Comparison of ENCODE assay signal across 27 mouse cellular contexts in the genomic region with DNA sequence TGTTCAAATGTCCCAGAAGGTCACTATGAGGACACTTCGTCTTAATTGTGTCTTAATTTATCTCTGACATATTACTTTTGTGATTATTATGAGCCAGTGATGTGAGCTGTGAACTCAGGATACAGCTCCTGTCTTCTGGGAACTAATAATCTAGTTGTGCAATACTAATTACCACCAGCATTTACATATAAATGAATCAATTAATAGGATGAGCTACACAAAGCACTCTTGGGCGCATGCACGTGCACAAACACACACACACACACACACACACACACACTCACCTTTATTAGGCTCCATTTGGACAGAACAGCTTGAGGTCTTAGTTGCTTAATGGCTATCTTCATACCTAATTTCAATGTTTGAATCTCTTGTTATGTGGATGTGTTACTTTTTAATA. TPM values are rescaled to one million over a fixed set of nuclear protein-coding genes. Genes with fewer than 3 reads are reported as not detected.
"Had no signal": no experiment of that assay in that cellular context is flagged by ENCODE, and none has a peak within 500 bp of the region (broad histone marks: within the 10 kb centered on the region; RNA-seq: fewer than 3 reads in every experiment).

No protein-coding gene starts in this region.

- DNase-seq: gastrocnemius, postnatal 14 days; gastrocnemius, postnatal 36 days; heart, adult 11 months; heart, adult 2 months; heart, postnatal 14 days; heart, postnatal 36 days; kidney, adult 11 months; kidney, adult 2 months; kidney, adult 9 months; kidney, postnatal 14 days; kidney, postnatal 36 days; layer of hippocampus, adult 9-11 months; layer of hippocampus, postnatal 36 days; left cerebral cortex, postnatal 4 days had no signal

- H3K27ac ChIP-seq: heart, adult 2 months; heart, embryonic 13.5 days; heart, embryonic 15.5 days; hindbrain, embryonic 13.5 days; hindbrain, postnatal 0 days; kidney, embryonic 15.5 days; kidney, postnatal 0 days; limb, embryonic 13.5 days; limb, embryonic 15.5 days had no signal

- H3K36me3 ChIP-seq: heart, embryonic 13.5 days; heart, embryonic 15.5 days; hindbrain, embryonic 13.5 days; kidney, embryonic 15.5 days; limb, embryonic 13.5 days; limb, embryonic 15.5 days had no signal

- H3K4me2 ChIP-seq: heart, embryonic 11.5 days; heart, embryonic 13.5 days; heart, embryonic 15.5 days; hindbrain, embryonic 13.5 days; kidney, embryonic 15.5 days; limb, embryonic 13.5 days; limb, embryonic 15.5 days; liver, embryonic 11.5 days had no signal

- H3K4me3 ChIP-seq: heart, adult 2 months; heart, embryonic 13.5 days; heart, embryonic 15.5 days; hindbrain, embryonic 13.5 days; kidney, embryonic 15.5 days; limb, embryonic 13.5 days; limb, embryonic 15.5 days had no signal

- H3K4me1 ChIP-seq: heart, embryonic 13.5 days; heart, embryonic 15.5 days; hindbrain, embryonic 13.5 days; kidney, embryonic 15.5 days; limb, embryonic 15.5 days had no signal

- H3K9ac ChIP-seq: heart, embryonic 13.5 days; heart, embryonic 15.5 days; hindbrain, embryonic 13.5 days; kidney, embryonic 15.5 days; limb, embryonic 13.5 days; limb, embryonic 15.5 days had no signal

- H3K27me3 ChIP-seq: heart, embryonic 13.5 days; heart, embryonic 15.5 days; hindbrain, embryonic 13.5 days; kidney, embryonic 15.5 days; limb, embryonic 13.5 days; limb, embryonic 15.5 days had no signal

- ATAC-seq: hindbrain, postnatal 0 days; intestine, embryonic 16.5 days had no signal

- H3K9me3 ChIP-seq: heart, embryonic 13.5 days; heart, embryonic 15.5 days; hindbrain, embryonic 13.5 days; kidney, embryonic 15.5 days; limb, embryonic 13.5 days; limb, embryonic 15.5 days had no signal

RNA-seq across cellular contexts. Expression of a gene that starts 37.1 kb away (rescaled TPM):
- polyA plus RNA-seq: heart, postnatal 0 days; intestine, embryonic 16.5 days; kidney, adult 2 months; large intestine, adult 2 months had no signal
